Mouse (Mus musculus) central nervous system, embryonic 14 days (tissue): Measurements from ENCODE around the gene Ndufa4l2. TPM values are rescaled to one million over a fixed set of nuclear protein-coding genes. Genes with fewer than 3 reads are reported as not detected.

ENCODE experiments used
- polyA plus RNA-seq: library from polyadenylated mRNA; depleted of rRNA; stranded (reverse); fragments of >200 nt; gene quantifications from 2 replicates; pipeline ENCODE4 v1.2.3, GENCODE M21; 2012; rRNA removed

Ndufa4l2 gene
- 10.8 and 13.2 TPM in 2 replicates for polyA plus RNA-seq

GRCm38 (mm10) chr10:127514764-127515163 is at the start of gene Ndufa4l2:
Ndufa4l2 (plus strand) TSS chr10:127514967.

GRCm38 (mm10) chr10:127500894-127501893 is 13.6 kb upstream of the Ndufa4l2 start, which contains the start of gene Stac3:
Stac3 (plus strand) TSS chr10:127501686.

GRCm38 (mm10) chr10:127522088-127522581 is 7.4 kb downstream of the Ndufa4l2 start, which contains the start of gene Shmt2:
Shmt2 (minus strand) TSS chr10:127522444.

GRCm38 (mm10) chr10:127534036-127534928 is 19.5 kb downstream of the Ndufa4l2 start, which contains the start of gene Nxph4:
Nxph4 (minus strand) TSS chr10:127534559.

Other genes starting within 250 kb of the Ndufa4l2 start
- gene Dctn2, start 248.6 kb upstream of the Ndufa4l2 start, polyA plus RNA-seq: 328 and 341 TPM in 2 replicates
- 49.6 and 66.7 TPM in 2 replicates for gene Mbd6, start 225.9 kb upstream of the Ndufa4l2 start, polyA plus RNA-seq
- gene Mars, start 203.2 kb upstream of the Ndufa4l2 start, polyA plus RNA-seq: 89.7 and 94.2 TPM in 2 replicates
- gene Arhgap9, start 193.0 kb upstream of the Ndufa4l2 start, polyA plus RNA-seq: 1.2 and 1.3 TPM in 2 replicates
- 9.4 and 26.2 TPM in 2 replicates for gene Gli1, start 173.0 kb upstream of the Ndufa4l2 start, polyA plus RNA-seq
- gene Inhbe, start 160.6 kb upstream of the Ndufa4l2 start, polyA plus RNA-seq: not detected in 2 replicates
- not detected in 2 replicates for gene Inhbc, start 144.5 kb upstream of the Ndufa4l2 start, polyA plus RNA-seq
- gene R3hdm2, start 134.6 kb upstream of the Ndufa4l2 start, polyA plus RNA-seq: 62.5 and 71.6 TPM in 2 replicates
- 9.7 and 15.0 TPM in 2 replicates for gene Stac3, start 13.3 kb upstream of the Ndufa4l2 start, polyA plus RNA-seq
- 91.9 and 95.9 TPM in 2 replicates for gene Shmt2, start 7.5 kb downstream of the Ndufa4l2 start, polyA plus RNA-seq
- 26.9 and 35.5 TPM in 2 replicates for gene Nxph4, start 19.6 kb downstream of the Ndufa4l2 start, polyA plus RNA-seq
- gene Lrp1, start 106.2 kb downstream of the Ndufa4l2 start, polyA plus RNA-seq: 163 and 211 TPM in 2 replicates
- gene Stat6, start 128.0 kb downstream of the Ndufa4l2 start, polyA plus RNA-seq: 8.3 and 11.7 TPM in 2 replicates
- 8.7 and 9.0 TPM in 2 replicates for gene Nemp1, start 151.9 kb downstream of the Ndufa4l2 start, polyA plus RNA-seq
- 9.8 and 18.1 TPM in 2 replicates for gene Nab2, start 153.6 kb downstream of the Ndufa4l2 start, polyA plus RNA-seq
- gene Myo1a, start 190.2 kb downstream of the Ndufa4l2 start, polyA plus RNA-seq: 2.8 and 3.1 TPM in 2 replicates
- 0.44 and 1.0 TPM in 2 replicates for gene Tac2, start 209.5 kb downstream of the Ndufa4l2 start, polyA plus RNA-seq
- 14.6 and 15.2 TPM in 2 replicates for gene Zbtb39, start 224.6 kb downstream of the Ndufa4l2 start, polyA plus RNA-seq
- gene Gpr182, start 236.8 kb downstream of the Ndufa4l2 start, polyA plus RNA-seq: 0.76 and 1.2 TPM in 2 replicates
- 0.05 and 0.12 TPM in 2 replicates for gene Rdh1, start 244.8 kb downstream of the Ndufa4l2 start, polyA plus RNA-seq
- gene Rdh16f1, start 244.8 kb downstream of the Ndufa4l2 start, polyA plus RNA-seq: 0.30 TPM in 1 of 2 replicates, not detected in the other